Mouse (Mus musculus) intestine, embryonic 16.5 days (tissue): ENCODE measurements around the gene Atp4b. TPM values are rescaled to one million over a fixed set of nuclear protein-coding genes. Genes with fewer than 3 reads are reported as not detected.
A peak's percentile ranks its signal among the peaks of the same experiment; 100 is the strongest.
"Not testable (repeated sequence)": the region's sequence is repeated elsewhere in the genome, so short reads cannot be mapped to it uniquely, and the experiment has no call there.

ENCODE experiments used
- ATAC-seq: fragments of 200-750 bp; cut with Nextera tagmentation; 2 replicates; pipeline ENCODE4 v1.8.0; 2017; ENCODE audit warnings: moderate TSS enrichment, moderate library complexity
- H3K27ac ChIP-seq: fragments of 300-500 bp; sonication (generic); 2 replicates; pipeline ENCODE4 v1.5.1; 2014; ENCODE audit warnings: mild to moderate bottlenecking, low read length
- H3K27me3 ChIP-seq: fragments of 300-500 bp; sonication (generic); replicated peaks from 2 replicates; pipeline ENCODE4 v1.6.1; 2014; ENCODE audit warnings: low read length, control low read depth, mixed read lengths; ENCODE audit not compliant: control insufficient read depth, insufficient read depth
- H3K36me3 ChIP-seq: fragments of 300-500 bp; sonication (generic); 2 replicates; pipeline ENCODE4 v1.6.1; 2014; ENCODE audit warnings: low read length, control low read depth; ENCODE audit not compliant: control insufficient read depth, insufficient read depth
- H3K4me1 ChIP-seq: fragments of 300-500 bp; sonication (generic); 2 replicates; pipeline ENCODE4 v1.6.1; 2014; ENCODE audit warnings: low read length, control low read depth, mixed read lengths; ENCODE audit not compliant: control insufficient read depth, insufficient read depth
- H3K4me2 ChIP-seq: fragments of 300-500 bp; sonication (generic); 2 replicates; pipeline ENCODE4 v1.6.1; 2014; ENCODE audit warnings: low read depth, low read length, control low read depth
- H3K4me3 ChIP-seq: fragments of 300-500 bp; sonication (generic); 2 replicates; pipeline ENCODE4 v1.5.1; 2014; ENCODE audit warnings: mild to moderate bottlenecking, low read length
- H3K9ac ChIP-seq: fragments of 300-500 bp; sonication (generic); 2 replicates; pipeline ENCODE4 v1.6.1; 2014; ENCODE audit warnings: low read depth, low read length
- H3K9me3 ChIP-seq: fragments of 300-500 bp; sonication (generic); 2 replicates; pipeline ENCODE4 v1.6.1; 2016; ENCODE audit warnings: low read length, control low read depth; ENCODE audit not compliant: control insufficient read depth
- WGBS: fragments of 180-500 bp; shearing (Covaris S2); extraction: QIAGEN DNeasy Blood & Tissue Kit; methylation state at CpG from one replicate; pipeline ENCODE4 v1.1.7; 2014; 5-methylcytosine and 5-hydroxymethylcytosine counted together
- polyA plus RNA-seq: library from polyadenylated mRNA; unstranded; fragments of >200 nt; fragmentation: Nextera tagmentation; extraction: Ambion mirVana; gene quantifications from 2 replicates; pipeline ENCODE4 v1.2.1, GENCODE M21; 2015

The Atp4b gene
- polyA plus RNA-seq, 1 experiment from 2014 or later = not detected

DNA sequence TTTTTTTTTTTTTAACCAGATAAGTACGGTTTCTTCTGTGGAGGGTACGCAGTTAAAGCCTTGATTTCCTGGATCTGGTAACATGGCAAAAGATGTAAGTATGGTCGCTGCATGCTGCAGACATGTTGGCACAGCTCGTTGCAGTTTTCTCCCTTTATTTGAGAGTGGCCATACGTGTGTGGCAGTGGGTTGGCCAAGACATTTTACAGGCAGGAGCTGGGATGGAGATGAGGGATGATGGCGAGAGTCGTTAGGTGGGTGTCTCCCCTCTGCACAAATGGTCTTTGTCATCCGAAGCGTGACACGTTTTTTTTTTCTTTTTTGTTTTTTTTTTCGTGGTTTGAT, 57.0 kb downstream of the Atp4b start:
- Histone ChIP-seq H3K4me3 (peak overlapping the region; percentile 87), H3K9me3 (no peaks in the 10 kb centered on the region), H3K9ac (peak overlapping the region; percentile 96), H3K4me1 (peaks cover 17% of the 10 kb centered on the region), H3K27me3 (no peaks in the 10 kb centered on the region), H3K36me3 (peaks cover 10% of the 10 kb centered on the region; the same call in 1 of the 2 replicates), H3K27ac (no peak overlapping the region), H3K4me2 (peak overlapping the region; percentile 72)
- 2% methylated on average over 11 of the region's 11 CpGs for WGBS
- no peak for ATAC-seq

DNA sequence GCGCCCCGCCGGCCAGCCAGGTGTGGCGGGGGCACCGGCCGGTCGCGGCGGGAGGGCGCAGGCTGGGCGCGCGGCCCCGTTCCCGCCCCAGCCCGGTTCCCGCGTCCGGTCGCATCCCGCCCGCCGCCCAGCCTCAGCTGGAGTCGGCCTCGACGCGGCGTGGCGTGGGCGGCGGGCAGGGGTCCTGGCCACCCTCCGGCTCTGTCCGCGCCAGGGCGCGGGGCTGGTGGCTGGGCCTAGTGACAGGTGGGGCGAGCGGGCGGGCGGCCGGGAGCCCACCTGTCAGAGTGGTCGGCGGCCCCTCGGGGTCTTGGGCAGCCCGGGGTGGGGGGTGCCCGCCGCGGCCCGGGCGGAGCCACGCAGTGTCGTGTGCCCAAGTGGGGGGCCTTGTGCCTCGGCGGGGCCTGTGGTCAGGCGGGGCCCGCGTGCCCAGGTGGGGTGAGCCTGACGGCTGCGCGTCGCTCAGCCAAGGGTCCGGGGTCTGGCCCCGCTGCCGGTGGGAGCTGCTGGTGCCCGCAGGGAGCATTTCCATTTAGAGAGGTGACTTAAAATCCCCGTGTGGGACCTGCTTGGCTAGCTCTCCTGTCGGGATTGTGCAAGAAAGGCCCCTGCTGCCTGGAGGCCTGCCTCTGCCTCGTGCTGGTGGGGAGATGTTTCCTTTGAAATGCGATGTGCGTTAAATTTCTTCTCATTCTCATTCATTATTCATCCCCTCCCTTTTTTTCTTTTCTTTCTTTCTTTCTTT, 57.6 kb downstream of the Atp4b start:
- Histone ChIP-seq H3K9me3 (no peaks in the 10 kb centered on the region), H3K4me3 (peak overlapping the region; percentile 87), H3K27ac (peak overlapping the region; percentile 77), H3K4me2 (peak overlapping the region; percentile 72), H3K36me3 (peaks cover 8% of the 10 kb centered on the region; the same call in 1 of the 2 replicates), H3K27me3 (no peaks in the 10 kb centered on the region), H3K4me1 (peaks cover 17% of the 10 kb centered on the region), H3K9ac (peak overlapping the region; percentile 96)
- ATAC-seq = peak; percentile 65
- 1% methylated on average over 47 of the region's 70 CpGs for whole genome bisulfite sequencing

DNA sequence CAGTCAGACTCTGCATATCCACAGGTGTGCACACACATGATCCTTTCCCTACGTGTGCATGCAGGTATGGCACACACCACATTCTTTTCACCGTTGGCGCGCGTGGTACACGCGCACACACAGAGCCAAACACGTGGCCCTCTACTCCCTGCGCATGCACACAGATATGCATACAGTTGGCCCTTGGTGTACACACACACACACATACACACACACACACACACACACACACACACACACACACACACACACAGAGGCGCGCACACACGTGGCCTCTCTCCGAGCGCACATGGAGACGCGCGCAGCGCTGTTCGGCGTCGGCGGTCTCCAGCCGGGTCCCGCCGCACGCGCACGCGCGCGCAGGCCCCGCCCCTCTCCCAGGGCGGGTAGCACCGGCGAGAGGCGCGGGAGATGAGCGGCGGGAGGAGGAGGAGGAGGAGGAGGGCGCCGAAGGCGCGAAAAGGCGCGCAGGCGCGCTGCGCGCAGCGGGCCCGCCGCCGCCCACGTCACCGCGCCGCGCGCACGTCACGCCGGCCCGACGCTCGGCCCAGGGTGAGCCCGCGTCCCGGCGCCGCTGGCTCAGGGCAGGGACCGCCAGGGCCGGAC, 58.3 kb downstream of the Atp4b start, which contains the start of gene Tfdp1:
Gene Tfdp1 (plus strand): TSS at position 497 of the 606 bp plus-strand sequence.
- Histone ChIP-seq H3K27me3 (no peaks in the 10 kb centered on the region), H3K9me3 (no peaks in the 10 kb centered on the region), H3K36me3 (peaks cover 5% of the 10 kb centered on the region; the same call in 1 of the 2 replicates), H3K27ac (peak within 1 kb of the TSS; percentile 77), H3K9ac (peak within 1 kb of the TSS; percentile 96), H3K4me2 (peak within 1 kb of the TSS; percentile 72), H3K4me1 (peaks cover 17% of the 10 kb centered on the region), H3K4me3 (peak within 1 kb of the TSS; percentile 87)
- ATAC-seq = peak; percentile 94
- under 1% methylated on average over 53 of the region's 72 CpGs for WGBS

DNA sequence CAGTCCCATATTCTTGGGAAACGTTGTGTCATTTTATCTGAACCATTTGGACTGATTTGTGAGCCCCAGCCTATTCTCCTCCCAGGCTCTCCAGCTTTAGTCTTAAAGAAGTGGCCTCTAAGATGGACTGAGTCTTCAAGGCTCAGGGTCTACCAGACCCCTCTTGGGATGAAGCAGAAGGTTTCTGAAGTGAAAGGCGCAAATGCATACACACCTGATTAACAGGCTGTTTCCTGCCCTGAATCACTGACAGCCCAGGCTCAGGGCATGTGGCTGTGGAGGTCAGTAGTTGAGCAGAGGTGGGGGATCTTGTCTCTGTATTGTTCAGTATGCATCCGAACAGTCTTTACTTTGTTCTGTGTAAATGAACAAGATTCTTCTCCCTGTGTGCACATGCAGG, 58.9 kb downstream of the Atp4b start:
- Histone ChIP-seq H3K27ac (no peak overlapping the region), H3K9ac (peak overlapping the region; percentile 43; the same call in 1 of the 2 replicates), H3K36me3 (peaks cover 2% of the 10 kb centered on the region; the same call in 1 of the 2 replicates), H3K4me2 (peak overlapping the region; percentile 72; the same call in 1 of the 2 replicates), H3K27me3 (no peaks in the 10 kb centered on the region), H3K9me3 (no peaks in the 10 kb centered on the region), H3K4me1 (peaks cover 17% of the 10 kb centered on the region), H3K4me3 (no peak overlapping the region)
- ATAC-seq = 0 out of 2 replicates have a peak, but pooled peaks have one; percentile 1
- WGBS = 62% methylated on average over 3 of the region's 3 CpGs

DNA sequence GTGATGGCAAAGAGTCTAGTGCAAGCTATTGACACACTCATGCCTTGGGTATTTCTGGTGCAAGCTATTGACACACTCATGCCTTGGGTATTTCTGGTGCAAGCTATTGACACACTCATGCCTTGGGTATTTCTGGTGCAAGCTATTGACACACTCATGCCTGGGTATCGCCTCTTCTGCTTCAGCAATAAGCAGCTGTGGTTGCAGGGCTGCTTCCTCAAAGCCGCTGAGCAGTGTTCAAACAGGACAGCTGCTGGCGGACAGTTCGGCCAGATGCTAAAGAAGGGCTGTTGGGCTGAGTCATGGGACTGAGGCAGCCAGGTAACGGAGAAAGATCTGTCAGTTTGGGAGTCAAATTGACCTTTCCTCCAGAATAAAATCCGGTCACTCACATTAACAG, 59.4 kb downstream of the Atp4b start:
- H3K27ac ChIP-seq, ATAC-seq: not testable (repeated sequence)
- 70% methylated on average over 6 of the region's 6 CpGs for WGBS

More for the DNA sequence above, 59.4 kb downstream of the Atp4b start:
- not testable (repeated sequence) for H3K9me3 ChIP-seq, H3K9ac ChIP-seq, H3K4me3 ChIP-seq, H3K4me2 ChIP-seq, H3K27me3 ChIP-seq, H3K36me3 ChIP-seq
- H3K4me1 ChIP-seq = peaks cover 17% of the 10 kb centered on the region

Other genes starting within 250 kb of the Atp4b start
- gene Lamp1, start 237.7 kb downstream of the Atp4b start, polyA plus RNA-seq = 256 and 550 TPM in 2 replicates
- 71.7 and 75.3 TPM in 2 replicates for gene Grtp1, start 196.2 kb downstream of the Atp4b start, polyA plus RNA-seq
- 0.29 and 0.40 TPM in 2 replicates for gene Adprhl1, start 142.7 kb downstream of the Atp4b start, polyA plus RNA-seq
- gene Dcun1d2, start 108.7 kb downstream of the Atp4b start, polyA plus RNA-seq = 16.9 and 17.7 TPM in 2 replicates
- 28.0 and 32.5 TPM in 2 replicates for gene Tmco3, start 108.6 kb downstream of the Atp4b start, polyA plus RNA-seq
- gene Tfdp1, start 58.1 kb downstream of the Atp4b start, polyA plus RNA-seq = 116 and 123 TPM in 2 replicates
- gene Grk1, start 8.3 kb upstream of the Atp4b start, polyA plus RNA-seq = not detected in 2 replicates
- gene Tmem255b, start 38.4 kb upstream of the Atp4b start, polyA plus RNA-seq = 3.2 and 3.6 TPM in 2 replicates
- gene Gas6, start 97.7 kb upstream of the Atp4b start, polyA plus RNA-seq = 55.8 and 60.7 TPM in 2 replicates
- gene 1700029H14Rik, start 165.6 kb upstream of the Atp4b start, polyA plus RNA-seq = not detected in 2 replicates